Mouse (Mus musculus) heart, embryonic 16.5 days (tissue): ENCODE data around the gene Aurkaip1. TPM values are rescaled to one million over a fixed set of nuclear protein-coding genes. Genes with fewer than 3 reads are reported as not detected.

ENCODE experiments used
- ATAC-seq: fragments of 200-750 bp; cut with Nextera tagmentation; replicated peaks from 2 replicates; pipeline ENCODE4 v1.8.0; 2017; ENCODE audit warnings: moderate number of reproducible peaks; ENCODE audit not compliant: insufficient read depth, low FRiP score; ENCODE audit errors: extremely low read depth
- H3K27ac ChIP-seq: fragments of 300-500 bp; sonication (generic); 2 replicates; pipeline ENCODE4 v1.5.1; 2014; ENCODE audit warnings: mild to moderate bottlenecking, low read length, control low read depth, moderate library complexity
- H3K27me3 ChIP-seq: fragments of 300-500 bp; sonication (generic); 2 replicates; pipeline ENCODE4 v1.6.1; 2014; ENCODE audit warnings: low read length, mixed read lengths; ENCODE audit not compliant: control insufficient read depth, insufficient read depth
- H3K36me3 ChIP-seq: fragments of 300-500 bp; sonication (generic); 2 replicates; pipeline ENCODE4 v1.6.1; 2014; ENCODE audit not compliant: control insufficient read depth, insufficient read depth
- H3K4me1 ChIP-seq: fragments of 300-500 bp; sonication (generic); 2 replicates; pipeline ENCODE4 v1.6.1; 2014; ENCODE audit warnings: low read length, mixed read lengths; ENCODE audit not compliant: control insufficient read depth, insufficient read depth
- H3K4me2 ChIP-seq: fragments of 300-500 bp; sonication (generic); 2 replicates; pipeline ENCODE4 v1.6.1; 2014; ENCODE audit warnings: low read depth, mild to moderate bottlenecking, control low read depth, low read length
- H3K4me3 ChIP-seq: fragments of 300-500 bp; sonication (generic); 2 replicates; pipeline ENCODE4 v1.5.1; 2014; ENCODE audit warnings: mild to moderate bottlenecking, control low read depth, low read length
- H3K9ac ChIP-seq: fragments of 300-500 bp; sonication (generic); 2 replicates; pipeline ENCODE4 v1.6.1; 2014; ENCODE audit warnings: low read length, control low read depth
- H3K9me3 ChIP-seq: fragments of 300-500 bp; sonication (generic); replicated peaks from 2 replicates; pipeline ENCODE4 v1.6.1; 2016; ENCODE audit warnings: low read length; ENCODE audit not compliant: control insufficient read depth
- WGBS: fragments of 180-500 bp; shearing (Covaris S2); extraction: QIAGEN DNeasy Blood & Tissue Kit; methylation state at CpG from one replicate; pipeline ENCODE4 v1.1.7; 2014; 5-methylcytosine and 5-hydroxymethylcytosine counted together
- polyA plus RNA-seq: library from polyadenylated mRNA; unstranded; fragments of >200 nt; fragmentation: Nextera tagmentation; extraction: Ambion mirVana; gene quantifications from 2 replicates; pipeline ENCODE4 v1.2.1, GENCODE M21; 2015

Aurkaip1 gene
- polyA plus RNA-seq, 1 experiment from 2014 or later = 124 TPM

GRCm38 (mm10) chr4:155790650-155791161 is 40.4 kb upstream of the Aurkaip1 start:
- Histone ChIP-seq H3K4me3 (no peak overlapping the region), H3K27ac (no peak overlapping the region), H3K4me2 (no peak overlapping the region), H3K9ac (no peak overlapping the region), H3K27me3 (no peaks in the 10 kb centered on the region), H3K4me1 (peaks cover 4% of the 10 kb centered on the region), H3K36me3 (no peaks in the 10 kb centered on the region), H3K9me3 (no peaks in the 10 kb centered on the region)
- WGBS = 66% methylated on average over 3 of the region's 3 CpGs
- ATAC-seq = no peak

GRCm38 (mm10) chr4:155791240-155791933 is 39.7 kb upstream of the Aurkaip1 start:
- Histone ChIP-seq H3K27me3 (peaks cover 2% of the 10 kb centered on the region; the same call in 1 of the 2 replicates), H3K9me3 (no peaks in the 10 kb centered on the region), H3K36me3 (no peaks in the 10 kb centered on the region), H3K27ac (no peak overlapping the region), H3K4me3 (no peak overlapping the region), H3K4me1 (no peaks in the 10 kb centered on the region), H3K9ac (no peak overlapping the region), H3K4me2 (no peak overlapping the region)
- no peak for ATAC-seq
- 72% methylated on average over 24 of the region's 24 CpGs for whole genome bisulfite sequencing

GRCm38 (mm10) chr4:155793730-155794129 is 37.3 kb upstream of the Aurkaip1 start:
- 53% methylated on average over 2 of the region's 2 CpGs for WGBS
- Histone ChIP-seq H3K4me3 (no peak overlapping the region), H3K27ac (no peak overlapping the region), H3K9me3 (no peaks in the 10 kb centered on the region), H3K27me3 (peaks cover 2% of the 10 kb centered on the region; the same call in 1 of the 2 replicates), H3K36me3 (no peaks in the 10 kb centered on the region), H3K9ac (no peak overlapping the region), H3K4me2 (no peak overlapping the region), H3K4me1 (no peaks in the 10 kb centered on the region)
- ATAC-seq = 0 out of 2 replicates have a peak, but pooled peaks have one; percentile 18

GRCm38 (mm10) chr4:155802075-155802474 is 29.0 kb upstream of the Aurkaip1 start:
- H3K4me3 ChIP-seq = no peak overlapping the region
- H3K9me3 ChIP-seq = no peaks in the 10 kb centered on the region
- no peak overlapping the region for H3K4me2 ChIP-seq
- H3K36me3 ChIP-seq = peaks cover 4% of the 10 kb centered on the region
- H3K27me3 ChIP-seq = peaks cover 5% of the 10 kb centered on the region; the same call in 1 of the 2 replicates
- WGBS = 100% methylated on average over 1 of the region's 1 CpGs
- peaks cover 13% of the 10 kb centered on the region for H3K4me1 ChIP-seq
- H3K9ac ChIP-seq = no peak overlapping the region
- no peak for ATAC-seq
- H3K27ac ChIP-seq = no peak overlapping the region

- peak within 1 kb of the TSS; percentile 85 for H3K4me2 ChIP-seq
- H3K4me1 ChIP-seq = peaks cover 13% of the 10 kb centered on the region
- H3K27ac ChIP-seq = peak within 1 kb of the TSS; percentile 79
- peak within 1 kb of the TSS; percentile 94 for H3K9ac ChIP-seq
- H3K36me3 ChIP-seq = peaks cover 11% of the 10 kb centered on the region
- ATAC-seq = no peak; the same call in 1 of the 2 replicates
- WGBS = 11% methylated on average over 12 of the region's 12 CpGs
- peaks cover 5% of the 10 kb centered on the region; the same call in 1 of the 2 replicates for H3K27me3 ChIP-seq
- peak within 1 kb of the TSS; percentile 97 for H3K4me3 ChIP-seq
- H3K9me3 ChIP-seq = no peaks in the 10 kb centered on the region
Observed at GRCm38 (mm10) chr4:155802741-155803339, 28.2 kb upstream of the Aurkaip1 start, which contains the start of gene Mrpl20. Gene Mrpl20, plus strand, starts transcription at chr4:155802878.

- Histone ChIP-seq H3K4me1 (peaks cover 13% of the 10 kb centered on the region), H3K4me3 (peak overlapping the region; percentile 97), H3K36me3 (peaks cover 17% of the 10 kb centered on the region), H3K9me3 (no peaks in the 10 kb centered on the region), H3K27me3 (peaks cover 5% of the 10 kb centered on the region; the same call in 1 of the 2 replicates), H3K27ac (peak overlapping the region; percentile 79), H3K9ac (peak overlapping the region; percentile 94), H3K4me2 (peak overlapping the region; percentile 85)
- WGBS = under 1% methylated on average over 56 of the region's 58 CpGs
- peak; percentile 97 for ATAC-seq
Observed at GRCm38 (mm10) chr4:155803340-155804041, 27.6 kb upstream of the Aurkaip1 start.

- Histone ChIP-seq H3K4me1 (peaks cover 15% of the 10 kb centered on the region), H3K27me3 (no peaks in the 10 kb centered on the region), H3K4me2 (no peak overlapping the region), H3K4me3 (no peak overlapping the region), H3K27ac (no peak overlapping the region), H3K9me3 (no peaks in the 10 kb centered on the region), H3K36me3 (peaks cover 40% of the 10 kb centered on the region), H3K9ac (no peak overlapping the region)
- WGBS = 86% methylated on average over 3 of the region's 3 CpGs
- ATAC-seq = no peak
Observed at GRCm38 (mm10) chr4:155807841-155808240, 23.2 kb upstream of the Aurkaip1 start.

- Histone ChIP-seq H3K27me3 (no peaks in the 10 kb centered on the region), H3K27ac (peak within 1 kb of the TSS; percentile 97), H3K36me3 (peaks cover 66% of the 10 kb centered on the region), H3K4me3 (peak within 1 kb of the TSS; percentile 98), H3K4me1 (peaks cover 16% of the 10 kb centered on the region), H3K9ac (peak within 1 kb of the TSS; percentile 98), H3K9me3 (no peaks in the 10 kb centered on the region), H3K4me2 (peak within 1 kb of the TSS; percentile 83)
- WGBS = under 1% methylated on average over 60 of the region's 60 CpGs
- ATAC-seq = peak; percentile 99
Observed at GRCm38 (mm10) chr4:155811929-155812664, 19.0 kb upstream of the Aurkaip1 start, which contains the start of gene Ccnl2. Gene Ccnl2, plus strand, starts transcription at chr4:155812489.
